In genomic region chr6:145249291-145250184, GRCm38 (mm10) we compare ENCODE assay signal across 8 mouse cellular contexts. TPM values are rescaled to one million over a fixed set of nuclear protein-coding genes. Genes with fewer than 3 reads are reported as not detected.
A peak's percentile ranks its signal among the peaks of the same experiment; 100 is the strongest.
DNase-seq lines count a peak whose midpoint lies in the region; ATAC-seq and TF ChIP-seq lines count a peak whose summit lies in the region.

No protein-coding gene starts in this region.

- peak; percentile 20 for DNase-seq in G1E (ENCODE audit: low spot score)
- peak; percentile 62 to 69 for DNase-seq in heart, postnatal 14 days
- peak; percentile 63 to 77 for DNase-seq in kidney, postnatal 4 days
- peak; percentile 57 for DNase-seq in lung, embryonic 14.5 days
- DNase-seq in thymus, adult 18-20 months = peak; percentile 58 to 69

- peak overlapping the region; percentile 95 for H3K9ac ChIP-seq in forebrain, embryonic 13.5 days
- H3K9ac ChIP-seq in lung, embryonic 14.5 days = peak overlapping the region; percentile 94
- H3K9ac ChIP-seq in neural tube, embryonic 15.5 days (replicated peaks) = peak overlapping the region; percentile 89

- H3K27ac ChIP-seq in forebrain, embryonic 13.5 days = peak overlapping the region; percentile 88
- H3K27ac ChIP-seq in lung, embryonic 14.5 days (ENCODE audit: low read depth) = peak overlapping the region; percentile 84
- H3K27ac ChIP-seq in neural tube, embryonic 15.5 days (replicated peaks) = peak overlapping the region; percentile 87

- H3K4me1 ChIP-seq in G1E (ENCODE audit: insufficient read depth, low read depth, low read length) = peaks cover 21% of the 10 kb centered on the region
- H3K4me1 ChIP-seq in forebrain, embryonic 13.5 days = peaks cover 29% of the 10 kb centered on the region
- H3K4me1 ChIP-seq in lung, embryonic 14.5 days (ENCODE audit: insufficient read depth) = no peaks in the 10 kb centered on the region
- H3K4me1 ChIP-seq in neural tube, embryonic 15.5 days = peaks cover 28% of the 10 kb centered on the region

- H3K36me3 ChIP-seq in G1E (replicated peaks) = peaks cover 18% of the 10 kb centered on the region
- H3K36me3 ChIP-seq in forebrain, embryonic 13.5 days (ENCODE audit: poor library complexity, severe bottlenecking) = peaks cover 11% of the 10 kb centered on the region
- H3K36me3 ChIP-seq in lung, embryonic 14.5 days (ENCODE audit: insufficient read depth) = peaks cover 17% of the 10 kb centered on the region
- peaks cover 6% of the 10 kb centered on the region; the same call in 1 of the 2 replicates for H3K36me3 ChIP-seq in neural tube, embryonic 15.5 days

- TF ChIP-seq CTCF in G1E (IDR thresholded peaks at IDR 0.05; ENCODE audit: low read depth, low read length) = no peak
- TF ChIP-seq CTCF in lung, embryonic 14.5 days (IDR thresholded peaks at IDR 0.05; ENCODE audit: low read depth) = no peak

- intact Hi-C loops in heart, postnatal 14 days (cut with DNase I) = loop anchor here (1.0 to 5.0 kb wide), 2 partner anchors 37 to 91 kb away; partner anchors contain the start of genes Casc1 and Etfrf1

- peak overlapping the region; percentile 83 for H3K4me2 ChIP-seq in forebrain, embryonic 13.5 days
- peak overlapping the region; percentile 86 for H3K4me2 ChIP-seq in lung, embryonic 14.5 days
- H3K4me2 ChIP-seq in neural tube, embryonic 15.5 days = peak overlapping the region; percentile 78

- H3K27me3 ChIP-seq in G1E (ENCODE audit: insufficient read depth, low read length) = peaks cover 6% of the 10 kb centered on the region; the same call in 1 of the 2 replicates
- 0 out of 2 replicates have a peak, but pooled peaks cover 7% of the 10 kb centered on the region for H3K27me3 ChIP-seq in forebrain, embryonic 13.5 days
- no peaks in the 10 kb centered on the region for H3K27me3 ChIP-seq in lung, embryonic 14.5 days (ENCODE audit: insufficient read depth, low read length)
- no peaks in the 10 kb centered on the region for H3K27me3 ChIP-seq in neural tube, embryonic 15.5 days (replicated peaks)

- ATAC-seq in G1E (ENCODE audit: extremely low read depth, insufficient number of reproducible peaks, low FRiP score, poor library complexity, severe bottlenecking) = peak; percentile 38
- peak; percentile 31 for ATAC-seq in cerebellum, adult (ENCODE audit: insufficient number of reproducible peaks, low FRiP score, low TSS enrichment)
- ATAC-seq in forebrain, embryonic 13.5 days = peak; percentile 74
- ATAC-seq in lung, embryonic 14.5 days (ENCODE audit: insufficient read depth) = peak; percentile 63
- ATAC-seq in neural tube, embryonic 15.5 days (ENCODE audit: low FRiP score) = peak; percentile 70

- H3K4me3 ChIP-seq in G1E (ENCODE audit: low read depth, low read length) = peak overlapping the region; percentile 91
- peak overlapping the region; percentile 95 for H3K4me3 ChIP-seq in forebrain, embryonic 13.5 days
- peak overlapping the region; percentile 95 for H3K4me3 ChIP-seq in lung, embryonic 14.5 days (ENCODE audit: low read depth, low read length)
- peak overlapping the region; percentile 89 for H3K4me3 ChIP-seq in neural tube, embryonic 15.5 days (replicated peaks)

- H3K9me3 ChIP-seq in G1E (replicated peaks) = no peaks in the 10 kb centered on the region
- no peaks in the 10 kb centered on the region for H3K9me3 ChIP-seq in forebrain, embryonic 13.5 days (replicated peaks)
- H3K9me3 ChIP-seq in lung, embryonic 14.5 days (ENCODE audit: low read depth, low read length) = no peaks in the 10 kb centered on the region
- H3K9me3 ChIP-seq in neural tube, embryonic 15.5 days (replicated peaks) = no peaks in the 10 kb centered on the region

- WGBS in forebrain, embryonic 13.5 days = under 1% methylated on average over 55 of the region's 124 CpGs
- under 1% methylated on average over 89 of the region's 124 CpGs for WGBS in lung, embryonic 14.5 days
- 1% methylated on average over 72 of the region's 124 CpGs for WGBS in neural tube, embryonic 15.5 days

RNA-seq across cellular contexts. Expression of gene Kras, which starts 0.5 kb away (rescaled TPM):
- 44.8 and 52.3 TPM in 2 replicates for total RNA-seq in G1E (2014; fragmentation: Nextera tagmentation)
- total RNA-seq in G1E (2017) = 14.5 and 15.8 TPM in 2 replicates
- polyA plus RNA-seq in G1E (2012) = 27.2 and 45.7 TPM in 2 replicates
- 107 and 114 TPM in 2 replicates for polyA plus RNA-seq in forebrain, embryonic 13.5 days (2015; fragmentation: Nextera tagmentation; extraction: Ambion mirVana)
- 10 to 100 TPM; 37.6 to 37.9 TPM for total RNA-seq in heart, postnatal 14 days (2021)
- polyA plus RNA-seq in lung, embryonic 14.5 days (2014; fragmentation: Nextera tagmentation; extraction: Ambion mirVana) = 110 and 116 TPM in 2 replicates
- 69.6 and 76.5 TPM in 2 replicates for polyA plus RNA-seq in neural tube, embryonic 15.5 days (2015; fragmentation: Nextera tagmentation; extraction: Ambion mirVana)

RNA-seq across cellular contexts. Expression of gene Etfrf1, which starts 38.6 kb away (rescaled TPM):
- total RNA-seq in G1E (2014; fragmentation: Nextera tagmentation) = 22.2 and 25.6 TPM in 2 replicates
- total RNA-seq in G1E (2017) = 39.0 and 47.8 TPM in 2 replicates
- polyA plus RNA-seq in G1E (2012) = 1.1 and 1.5 TPM in 2 replicates
- 30.1 and 30.6 TPM in 2 replicates for polyA plus RNA-seq in forebrain, embryonic 13.5 days (2015; fragmentation: Nextera tagmentation; extraction: Ambion mirVana)
- 100 to 1,000 TPM; 109 to 115 TPM for total RNA-seq in heart, postnatal 14 days (2021)
- 23.9 and 24.5 TPM in 2 replicates for polyA plus RNA-seq in lung, embryonic 14.5 days (2014; fragmentation: Nextera tagmentation; extraction: Ambion mirVana)
- 24.0 and 24.4 TPM in 2 replicates for polyA plus RNA-seq in neural tube, embryonic 15.5 days (2015; fragmentation: Nextera tagmentation; extraction: Ambion mirVana)

RNA-seq across cellular contexts. Expression of gene Casc1, which starts 38.7 kb away (rescaled TPM):
- 0.60 and 1.1 TPM in 2 replicates for total RNA-seq in G1E (2014; fragmentation: Nextera tagmentation)
- total RNA-seq in G1E (2017) = 0.71 and 0.76 TPM in 2 replicates
- not detected in 2 replicates for polyA plus RNA-seq in G1E (2012)
- 0.79 and 0.84 TPM in 2 replicates for polyA plus RNA-seq in forebrain, embryonic 13.5 days (2015; fragmentation: Nextera tagmentation; extraction: Ambion mirVana)
- under 1 TPM; 0.76 to 0.86 TPM for total RNA-seq in heart, postnatal 14 days (2021)
- 0.50 and 0.77 TPM in 2 replicates for polyA plus RNA-seq in lung, embryonic 14.5 days (2014; fragmentation: Nextera tagmentation; extraction: Ambion mirVana)
- polyA plus RNA-seq in neural tube, embryonic 15.5 days (2015; fragmentation: Nextera tagmentation; extraction: Ambion mirVana) = 0.56 and 0.70 TPM in 2 replicates

Comparison
In these comparisons a context has a peak if more than half of its experiments do, and no peak if none do; other contexts are left out.
1. Peak in every context shown above with its lines: DNase-seq, ATAC-seq, H3K4me3 ChIP-seq and H3K27ac ChIP-seq.
2. DNase-seq: peak in every context shown above with its lines; median percentile 70 in kidney, postnatal 4 days; 66 in heart, postnatal 14 days; 64 in thymus, adult 18-20 months; 57 in lung, embryonic 14.5 days; 20 in G1E.
3. RNA of gene Etfrf1, which starts 38.6 kb away (polyA plus RNA-seq): 30.1 to 30.6 TPM in forebrain, embryonic 13.5 days, 24.0 to 24.4 TPM in neural tube, embryonic 15.5 days and 23.9 to 24.5 TPM in lung, embryonic 14.5 days; 1.1 to 1.5 TPM in G1E; every median in the first group is over 10 times any median in the second.